Mouse (Mus musculus) hindbrain, embryonic 15.5 days (tissue): Measurements from ENCODE around the gene Usp37. TPM values are rescaled to one million over a fixed set of nuclear protein-coding genes. Genes with fewer than 3 reads are reported as not detected.

Experiments used
- ATAC-seq: fragments of 200-750 bp; cut with Nextera tagmentation; 2 replicates; pipeline ENCODE4 v1.8.0; 2017; ENCODE audit warnings: low read depth, moderate number of reproducible peaks, moderate TSS enrichment; ENCODE audit not compliant: low FRiP score
- H3K27ac ChIP-seq: fragments of 300-500 bp; sonication (generic); replicated peaks from 2 replicates; pipeline ENCODE4 v1.5.1; 2015; ENCODE audit warnings: mild to moderate bottlenecking, inconsistent platforms
- H3K27me3 ChIP-seq: fragments of 300-500 bp; sonication (generic); 2 replicates; pipeline ENCODE4 v1.6.1; 2015; ENCODE audit warnings: control low read depth, inconsistent platforms
- H3K36me3 ChIP-seq: fragments of 300-500 bp; sonication (generic); 2 replicates; pipeline ENCODE4 v1.6.1; 2015; ENCODE audit warnings: control low read depth, inconsistent platforms
- H3K4me1 ChIP-seq: fragments of 300-500 bp; sonication (generic); replicated peaks from 2 replicates; pipeline ENCODE4 v1.6.1; 2015; ENCODE audit warnings: control low read depth, inconsistent platforms
- H3K4me2 ChIP-seq: fragments of 300-500 bp; sonication (generic); 2 replicates; pipeline ENCODE4 v1.6.1; 2015; ENCODE audit warnings: moderate library complexity, mild to moderate bottlenecking, inconsistent platforms
- H3K4me3 ChIP-seq: fragments of 300-500 bp; sonication (generic); 2 replicates; pipeline ENCODE4 v1.5.1; 2015; ENCODE audit warnings: mild to moderate bottlenecking, inconsistent platforms
- H3K9ac ChIP-seq: fragments of 300-500 bp; sonication (generic); 2 replicates; pipeline ENCODE4 v1.6.1; 2015; ENCODE audit warnings: inconsistent platforms
- H3K9me3 ChIP-seq: fragments of 300-500 bp; sonication (generic); 2 replicates; pipeline ENCODE4 v1.6.1; 2016; ENCODE audit warnings: control low read depth, inconsistent platforms
- WGBS: fragments of 180-500 bp; shearing (Covaris S2); methylation state at CpG from one replicate; pipeline ENCODE4 v1.1.7; 2015; 5-methylcytosine and 5-hydroxymethylcytosine counted together
- microRNA counts: library from miRNA; unstranded; fragments of <30 nt; microRNA quantifications from one replicate; lab custom pipeline; 2016
- microRNA-seq: library from miRNA; unstranded; fragments of <30 nt; microRNA quantifications from one replicate; pipeline ENCODE4, GENCODE M21; 2016
- polyA plus RNA-seq: library from polyadenylated mRNA; unstranded; fragments of >200 nt; fragmentation: Nextera tagmentation; extraction: Ambion mirVana; gene quantifications from 2 replicates; pipeline ENCODE4 v1.2.1, GENCODE M21; 2015

The Usp37 gene
- polyA plus RNA-seq, 1 experiment from 2014 or later: 25.1 TPM

- Histone ChIP-seq H3K9ac (peak overlapping the region; percentile 56), H3K27me3 (0 out of 2 replicates have a peak, but pooled peaks cover 4% of the 10 kb centered on the region), H3K4me3 (peak overlapping the region; percentile 81), H3K4me1 (peaks cover 24% of the 10 kb centered on the region), H3K9me3 (no peaks in the 10 kb centered on the region), H3K27ac (peak overlapping the region; percentile 93), H3K4me2 (peak overlapping the region; percentile 86), H3K36me3 (no peaks in the 10 kb centered on the region)
- ATAC-seq: no peak
- WGBS: 36% methylated on average over 8 of the region's 10 CpGs
Measured at GRCm38 (mm10) chr1:74386363-74386713, 157.7 kb downstream of the Usp37 start.

- 86% methylated on average over 8 of the region's 8 CpGs for WGBS
- ATAC-seq: no peak
- Histone ChIP-seq H3K36me3 (no peaks in the 10 kb centered on the region), H3K4me3 (no peak overlapping the region), H3K4me2 (no peak overlapping the region), H3K9ac (no peak overlapping the region), H3K4me1 (peaks cover 20% of the 10 kb centered on the region), H3K27me3 (no peaks in the 10 kb centered on the region), H3K9me3 (no peaks in the 10 kb centered on the region), H3K27ac (no peak overlapping the region)
Measured at GRCm38 (mm10) chr1:74385531-74385930, 158.6 kb downstream of the Usp37 start.

MicroRNA genes within 50 kb of the gene (microRNA counts, 519-probe panel; counts per million panel counts)
- microRNA mmu-miR-26b (lab: Ali Mortazavi, UCI): 3,179 counts per million, percentile 63 among the panel's probes with 10 or more counts

Small RNAs within 50 kb of the gene (microRNA-seq; reads per million reads assigned to microRNA genes)
- gene Gm25035 (not detected), gene Mir26b (16,036 reads per million, percentile 97 among the genes with 10 or more reads in this experiment)

Other genes with a start within 250 kb of the Usp37 start
- 11.1 and 11.5 TPM in 2 replicates for gene Tmbim1, start 238.7 kb downstream of the Usp37 start, polyA plus RNA-seq
- gene Catip, start 182.2 kb downstream of the Usp37 start, polyA plus RNA-seq: 1.1 and 2.4 TPM in 2 replicates
- 2.9 and 3.4 TPM in 2 replicates for gene Slc11a1, start 169.1 kb downstream of the Usp37 start, polyA plus RNA-seq
- 19.3 and 19.5 TPM in 2 replicates for gene Ctdsp1, start 152.8 kb downstream of the Usp37 start, polyA plus RNA-seq
- 0.12 and 0.24 TPM in 2 replicates for gene Vil1, start 134.9 kb downstream of the Usp37 start, polyA plus RNA-seq
- gene Cnot9, start 38.2 kb downstream of the Usp37 start, polyA plus RNA-seq: 48.7 and 51.1 TPM in 2 replicates
- gene Plcd4, start 1.4 kb downstream of the Usp37 start, polyA plus RNA-seq: 5.6 and 6.1 TPM in 2 replicates
- gene Zfp142, start 44.0 kb upstream of the Usp37 start, polyA plus RNA-seq: 8.1 and 8.3 TPM in 2 replicates
- 20.0 and 21.5 TPM in 2 replicates for gene Bcs1l, start 44.0 kb upstream of the Usp37 start, polyA plus RNA-seq
- 40.2 and 41.7 TPM in 2 replicates for gene Rnf25, start 57.1 kb upstream of the Usp37 start, polyA plus RNA-seq
- gene Stk36, start 57.2 kb upstream of the Usp37 start, polyA plus RNA-seq: 18.6 and 19.8 TPM in 2 replicates
- 8.8 and 9.5 TPM in 2 replicates for gene Ttll4, start 117.5 kb upstream of the Usp37 start, polyA plus RNA-seq
- 3.3 TPM in 2 replicates for gene Cyp27a1, start 169.3 kb upstream of the Usp37 start, polyA plus RNA-seq
- gene Prkag3, start 204.9 kb upstream of the Usp37 start, polyA plus RNA-seq: not detected in 2 replicates
- gene Wnt6, start 227.6 kb upstream of the Usp37 start, polyA plus RNA-seq: 4.7 and 7.0 TPM in 2 replicates
- gene Wnt10a, start 247.2 kb upstream of the Usp37 start, polyA plus RNA-seq: 0.57 and 0.69 TPM in 2 replicates